Mouse (Mus musculus): ENCODE results near the gene Naa60.
"Not testable (repeated sequence)": the region's sequence is repeated elsewhere in the genome, so short reads cannot be mapped to it uniquely, and the experiment has no call there.

Gene Naa60

DNA sequence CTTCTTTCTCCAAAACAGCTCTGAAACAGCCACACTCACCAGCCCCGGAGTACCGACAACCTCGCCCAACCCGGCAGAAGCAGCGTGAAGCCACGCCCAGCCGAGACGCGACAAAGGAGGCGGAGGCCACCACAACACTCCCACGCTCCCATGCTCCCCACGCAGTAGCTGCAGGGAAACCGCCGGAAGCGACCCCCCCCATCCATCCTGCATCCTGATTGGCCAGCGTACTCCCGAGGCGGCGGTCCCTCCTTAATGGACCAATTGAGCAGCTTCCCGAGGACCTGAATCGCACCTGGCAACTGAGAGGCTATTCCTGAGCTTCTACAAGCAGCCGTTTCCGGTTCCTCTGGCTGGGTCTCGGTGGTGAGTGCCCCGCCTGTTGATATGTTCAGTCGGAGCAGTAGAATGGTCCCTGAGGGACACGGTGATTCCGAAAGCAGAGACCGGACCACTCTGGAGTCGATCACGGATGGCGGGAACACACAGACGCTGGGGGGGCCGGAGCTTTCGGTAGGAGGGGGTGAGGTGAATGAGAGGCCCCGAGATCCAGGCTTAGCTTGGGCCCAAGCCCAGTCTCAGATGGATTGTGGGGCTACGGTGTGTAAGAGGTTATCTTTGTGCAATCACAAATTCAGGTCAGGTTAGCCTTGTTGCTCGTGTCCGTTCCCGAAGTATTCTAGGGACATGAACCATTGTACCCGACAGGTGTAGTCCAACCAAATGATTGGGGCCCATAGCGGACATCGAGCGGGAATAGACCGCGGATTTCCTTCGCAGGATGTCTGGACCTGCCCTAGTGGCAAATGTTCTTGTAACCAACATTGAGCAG is at the start of gene Naa60:
Gene Naa60 (plus strand): TSS at position 160 of the 832 bp plus-strand sequence.
- DNase-seq (ENCODE audit: low read depth) = peak; percentile 86

GRCm38 (mm10) chr16:3828021-3828420 is 44.2 kb upstream of the Naa60 start:
- DNase-seq (ENCODE audit: low read depth) = no peak

DNA sequence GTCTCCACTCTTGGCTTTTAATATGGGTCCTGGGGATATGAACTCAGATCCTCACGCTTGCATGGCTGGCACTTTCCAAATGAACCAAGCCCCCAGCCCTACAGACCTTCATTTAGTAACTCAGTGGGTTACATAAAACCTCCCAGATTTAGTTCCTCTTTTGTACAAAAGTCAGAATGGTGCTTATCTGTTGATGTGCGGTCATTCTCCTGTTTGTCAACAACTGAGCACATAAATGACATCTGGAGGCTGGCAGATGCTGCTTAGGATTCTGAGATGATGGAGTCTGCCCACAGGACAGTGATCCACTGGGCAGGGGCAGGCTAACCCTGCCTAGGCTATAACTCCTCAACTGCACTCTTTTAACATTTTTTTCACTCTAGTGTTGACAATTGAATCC is 42.4 kb upstream of the Naa60 start:
- DNase-seq (ENCODE audit: low read depth) = peak; percentile 26

DNA sequence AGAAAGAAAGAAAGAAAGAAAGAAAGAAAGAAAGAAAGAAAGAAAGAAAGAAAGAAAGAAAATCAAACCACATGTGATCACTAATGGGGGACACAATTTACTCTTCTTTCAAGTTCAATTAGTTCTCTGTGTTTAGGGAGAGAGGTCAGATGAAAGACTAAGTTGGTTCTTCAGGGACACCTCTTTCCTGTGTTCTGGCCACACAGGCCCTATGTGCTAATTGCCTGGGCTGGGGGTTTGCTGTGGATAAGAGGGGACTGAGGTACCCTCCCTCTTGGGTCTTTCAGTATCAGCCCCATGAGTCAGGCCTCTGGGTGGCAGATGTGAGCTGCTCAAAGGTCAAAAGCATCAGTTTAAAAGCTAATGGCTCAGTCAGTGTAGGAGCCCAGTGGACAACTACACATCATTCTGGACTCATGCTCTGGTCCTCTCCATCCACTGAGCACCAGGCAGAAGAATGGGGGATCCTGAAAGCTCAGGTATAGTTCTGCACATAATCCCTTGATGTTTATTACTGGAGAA is 41.5 kb upstream of the Naa60 start, which contains the start of gene Olfr15:
Gene Olfr15 (plus strand): TSS at position 291 of the 522 bp plus-strand sequence.
- DNase-seq (ENCODE audit: low read depth) = peak; percentile 35

- no peak for DNase-seq (ENCODE audit: low read depth)
These were observed 36.7 kb upstream of the Naa60 start for GRCm38 (mm10) chr16:3835461-3835860.

DNA sequence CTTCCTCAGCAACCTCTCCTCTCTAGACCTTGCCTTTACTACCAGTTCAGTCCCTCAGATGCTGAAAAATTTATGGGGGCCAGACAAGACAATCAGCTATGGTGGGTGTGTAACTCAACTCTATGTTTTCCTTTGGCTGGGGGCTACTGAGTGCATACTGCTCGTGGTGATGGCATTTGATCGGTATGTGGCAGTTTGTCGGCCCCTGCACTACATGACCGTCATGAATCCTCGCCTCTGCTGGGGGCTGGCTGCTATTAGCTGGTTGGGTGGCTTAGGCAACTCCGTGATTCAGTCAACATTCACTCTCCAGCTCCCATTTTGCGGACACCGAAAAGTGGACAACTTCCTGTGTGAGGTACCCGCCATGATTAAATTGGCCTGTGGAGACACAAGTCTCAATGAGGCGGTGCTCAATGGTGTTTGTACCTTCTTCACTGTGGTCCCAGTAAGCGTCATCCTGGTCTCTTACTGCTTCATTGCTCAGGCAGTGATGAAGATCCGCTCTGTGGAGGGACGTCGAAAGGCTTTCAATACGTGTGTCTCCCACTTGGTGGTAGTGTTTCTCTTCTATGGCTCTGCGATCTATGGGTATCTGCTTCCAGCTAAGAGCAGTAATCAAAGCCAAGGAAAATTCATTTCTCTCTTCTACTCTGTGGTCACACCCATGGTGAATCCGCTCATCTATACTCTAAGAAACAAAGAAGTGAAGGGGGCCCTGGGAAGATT is 32.9 kb upstream of the Naa60 start:
- DNase-seq (ENCODE audit: low read depth) = peak; percentile 64

GRCm38 (mm10) chr16:3842989-3843388 is 29.2 kb upstream of the Naa60 start:
- DNase-seq (ENCODE audit: low read depth) = no peak

DNA sequence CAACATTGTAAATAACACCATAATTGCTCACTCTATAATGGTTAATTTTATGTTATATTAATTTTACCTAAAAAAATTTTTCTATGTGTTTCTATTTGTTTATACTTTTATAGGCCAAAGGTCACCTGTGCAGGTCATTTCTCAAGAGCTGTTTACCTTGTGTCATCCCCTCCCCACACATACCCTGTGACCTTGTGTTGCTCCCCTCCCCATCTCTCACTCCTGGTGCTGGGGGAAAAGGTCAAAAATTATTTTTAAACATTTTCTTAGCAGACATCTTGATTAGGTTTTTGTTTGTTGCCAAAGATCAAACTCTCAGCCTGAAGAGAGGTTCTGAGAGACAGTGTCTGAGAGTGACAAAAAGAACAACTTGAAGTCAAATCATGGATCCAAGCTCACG is 28.4 kb upstream of the Naa60 start:
- no peak for DNase-seq (ENCODE audit: low read depth)

- DNase-seq (ENCODE audit: low read depth) = peak; percentile 97
These were observed 25.3 kb upstream of the Naa60 start, which contains the start of gene Zfp174 for GRCm38 (mm10) chr16:3846711-3847518. Gene Zfp174, plus strand, starts transcription at chr16:3847268.

DNA sequence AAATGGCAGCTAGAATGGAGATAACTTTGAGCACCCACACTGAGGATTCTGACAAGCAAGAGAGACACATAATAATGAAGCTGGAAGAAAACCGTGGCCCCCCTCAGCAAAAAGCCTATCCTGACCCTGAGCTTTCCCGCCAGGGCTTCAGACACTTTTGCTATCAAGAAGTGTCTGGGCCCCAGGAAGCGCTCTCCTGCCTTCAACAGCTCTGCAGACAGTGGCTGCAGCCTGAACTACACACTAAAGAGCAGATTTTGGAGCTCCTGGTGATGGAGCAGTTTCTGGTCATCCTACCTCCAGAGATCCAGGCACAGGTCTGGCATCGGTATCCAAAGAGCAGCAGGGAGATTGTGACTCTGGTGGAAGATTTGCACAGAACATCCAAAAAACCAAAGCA is 24.3 kb upstream of the Naa60 start:
- peak; percentile 24 for DNase-seq (ENCODE audit: low read depth)

DNA sequence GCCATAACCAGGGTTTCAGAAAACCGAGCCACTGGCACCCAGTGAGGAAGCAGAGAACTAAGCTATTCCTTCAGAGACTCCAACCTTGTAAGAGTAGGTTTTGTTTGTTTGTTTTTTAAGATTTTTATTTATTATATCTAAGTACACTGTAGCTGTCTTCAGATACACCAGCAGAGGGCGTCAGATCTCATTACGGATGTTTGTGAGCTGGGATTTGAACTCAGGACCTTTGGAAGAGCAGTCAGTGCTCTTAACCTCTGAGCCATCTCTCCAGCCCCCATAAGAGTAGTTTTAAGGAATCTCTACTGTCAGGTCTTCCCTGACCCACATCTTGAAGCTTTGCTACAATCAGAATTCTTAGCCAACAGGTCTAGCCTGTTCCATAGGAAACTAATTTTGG is 23.8 kb upstream of the Naa60 start:
- peak; percentile 32 for DNase-seq (ENCODE audit: low read depth)

GRCm38 (mm10) chr16:3851301-3851700 is 20.9 kb upstream of the Naa60 start:
- DNase-seq (ENCODE audit: low read depth) = not testable (repeated sequence)

DNA sequence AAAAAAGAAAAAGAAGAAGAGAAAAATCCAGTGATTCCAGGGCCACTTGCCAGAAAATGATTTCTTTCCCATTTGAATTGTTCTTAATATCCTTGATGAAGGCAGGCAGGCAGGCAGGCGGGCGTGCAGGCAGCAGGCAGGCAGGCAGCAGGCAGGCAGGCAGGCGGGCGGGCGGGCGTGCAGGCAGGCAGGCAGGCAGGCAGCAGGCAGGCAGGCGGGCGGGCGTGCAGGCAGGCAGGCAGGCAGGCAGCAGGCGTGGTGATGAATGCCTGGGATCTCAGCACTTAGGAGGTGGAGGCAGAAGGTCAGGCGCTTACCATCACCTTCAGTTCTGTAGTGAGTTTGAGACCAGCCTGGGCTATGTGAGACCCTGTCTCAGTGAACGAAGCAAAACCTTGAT is 19.6 kb upstream of the Naa60 start:
- no peak for DNase-seq (ENCODE audit: low read depth)

DNA sequence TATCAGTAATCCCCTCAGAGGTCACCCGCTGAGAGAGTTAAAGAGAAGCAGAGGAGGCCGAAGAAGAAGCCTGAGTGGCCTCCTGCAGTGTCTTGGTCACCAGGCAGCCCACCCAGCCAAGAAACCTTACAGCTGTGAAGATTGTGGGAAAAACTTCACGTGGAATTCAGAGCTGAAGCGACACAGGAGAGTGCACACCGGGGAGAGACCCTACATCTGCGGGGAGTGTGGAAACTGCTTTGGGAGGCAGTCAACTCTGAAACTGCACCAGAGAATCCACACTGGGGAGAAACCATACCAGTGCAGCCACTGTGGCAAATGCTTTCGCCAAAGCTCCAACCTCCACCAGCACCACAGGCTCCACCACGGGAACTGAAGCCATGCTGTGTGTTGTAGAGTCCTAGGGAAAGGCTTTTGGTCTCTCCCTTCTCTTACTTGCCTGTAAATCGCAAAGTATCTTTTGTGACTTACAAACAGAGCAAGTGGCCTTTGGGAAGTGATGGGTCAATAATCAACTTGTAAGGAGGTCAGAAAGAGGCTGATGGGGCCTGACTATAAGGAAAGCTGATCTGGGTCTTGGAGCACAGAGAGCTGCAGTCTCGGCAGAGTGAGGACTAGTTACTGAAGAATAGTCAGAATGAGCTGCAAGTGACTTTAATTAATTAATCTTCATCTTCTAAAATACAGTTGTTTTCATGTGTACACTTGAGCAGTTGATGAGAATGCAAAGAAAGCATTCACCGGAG is 17.6 kb upstream of the Naa60 start:
- DNase-seq (ENCODE audit: low read depth) = no peak

GRCm38 (mm10) chr16:3855776-3856175 is 16.4 kb upstream of the Naa60 start:
- peak; percentile 46 for DNase-seq (ENCODE audit: low read depth)

GRCm38 (mm10) chr16:3859254-3859653 is 12.9 kb upstream of the Naa60 start:
- peak; percentile 67 for DNase-seq (ENCODE audit: low read depth)

DNA sequence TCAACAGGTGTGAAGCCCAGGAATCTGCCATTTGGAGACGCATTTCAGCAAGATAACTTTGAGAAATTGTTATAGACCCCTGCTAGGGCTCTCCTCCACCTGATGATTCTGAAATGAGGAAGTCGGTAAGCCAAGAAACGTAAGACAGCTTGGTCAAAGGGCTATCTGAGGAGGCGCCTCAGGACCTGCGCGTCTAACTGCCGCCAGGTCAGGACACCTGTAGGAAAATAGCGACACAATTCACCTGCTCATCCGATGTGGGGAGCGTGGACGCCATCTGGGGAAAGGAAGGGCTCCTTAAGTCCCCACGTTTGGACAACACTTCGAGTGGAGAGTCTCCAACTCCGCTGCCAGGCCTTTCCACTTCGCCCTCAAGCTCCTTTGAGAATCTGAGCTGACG is 360 bp upstream of the Naa60 start:
- peak; percentile 41 for DNase-seq (ENCODE audit: low read depth)

DNA sequence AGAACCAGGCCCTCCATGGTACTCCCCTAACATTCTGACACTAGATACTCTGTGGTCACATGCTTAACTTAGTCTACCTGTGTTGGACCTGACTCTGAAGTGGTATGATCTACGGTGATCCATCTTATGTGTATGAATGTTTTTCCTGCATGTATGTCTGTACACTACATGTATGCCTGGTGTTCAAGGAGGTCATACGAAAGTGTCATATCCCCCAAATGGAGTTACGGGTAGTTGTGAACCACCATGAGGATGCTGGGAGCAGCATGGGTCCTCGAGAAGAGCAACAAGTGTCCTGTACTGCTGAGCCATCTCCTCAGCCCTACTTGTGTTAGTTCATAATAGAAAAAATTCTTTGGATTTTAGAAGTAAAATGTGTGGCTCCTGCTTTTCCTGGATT is 4.2 kb downstream of the Naa60 start:
- no peak for DNase-seq (ENCODE audit: low read depth)

DNA sequence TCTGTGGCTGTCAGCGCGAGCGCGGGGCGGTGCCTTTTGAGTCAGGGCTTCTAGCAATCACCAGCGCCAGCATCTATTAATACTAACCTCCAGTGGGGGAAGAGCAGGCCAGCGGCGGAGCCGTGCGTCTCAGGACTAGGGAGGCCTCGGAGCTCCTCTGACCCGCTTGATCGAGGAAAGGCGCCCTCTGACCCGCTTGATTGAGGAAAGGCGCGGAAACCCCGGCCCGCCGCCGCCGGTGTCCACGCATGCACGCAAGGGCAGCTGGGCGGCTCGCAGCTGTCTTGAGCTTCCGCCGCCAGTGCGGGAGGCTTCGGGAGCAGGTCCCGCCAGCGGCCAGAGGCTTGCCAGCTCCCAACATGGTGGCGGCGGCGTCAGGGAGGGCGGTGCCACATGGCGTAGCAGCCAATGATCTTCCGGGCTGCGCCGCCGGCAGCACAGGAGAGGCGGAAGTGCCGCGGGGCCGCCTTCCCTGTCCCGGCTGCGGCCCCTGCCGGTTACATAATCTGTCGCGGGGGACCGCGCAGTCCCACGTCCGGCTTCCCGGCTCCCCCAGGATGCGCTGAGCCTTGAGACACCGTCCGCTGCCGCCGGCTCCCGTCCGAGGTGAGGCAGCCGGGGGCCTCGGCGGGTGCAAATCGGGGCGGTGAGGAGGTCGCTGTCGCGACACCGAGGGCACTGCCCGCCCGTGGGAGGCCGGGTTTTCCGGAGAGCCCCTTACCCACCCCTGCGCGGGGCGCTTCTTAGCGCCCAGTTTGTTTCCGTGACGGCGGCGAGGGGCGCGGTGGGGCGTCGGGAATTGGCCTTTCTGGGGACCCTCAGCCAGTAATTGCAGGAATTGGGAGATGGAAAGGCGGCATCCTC is 12.3 kb downstream of the Naa60 start, which contains the start of the genes Zfp597 and Gm20695:
Gene Zfp597 (minus strand): TSS at position 361 of the 864 bp plus-strand sequence.
Gene Gm20695 (plus strand): TSS at position 448 of the 864 bp plus-strand sequence.
- DNase-seq (ENCODE audit: low read depth) = peak; percentile 91

- peak; percentile 71 for DNase-seq (ENCODE audit: low read depth)
These were observed 13.0 kb downstream of the Naa60 start for GRCm38 (mm10) chr16:3885065-3885670.

Data from 416B (cell line).